Mouse (Mus musculus): ENCODE data around the gene Map2k6. TPM values are rescaled to one million over a fixed set of nuclear protein-coding genes. Genes with fewer than 3 reads are reported as not detected.

Map2k6 gene
- total RNA-seq, 2 experiments from 2014 or later, result 23.0 to 25.3 TPM

GRCm38 (mm10) chr11:110399240-110400150 is 573 bp downstream of the Map2k6 start:
- intact Hi-C loops (cut with DNase I), result no loop called here
- DNase-seq (ENCODE audit: extremely low spot score in 1 of 2, low spot score in 2 of 2), result no peak

DNA sequence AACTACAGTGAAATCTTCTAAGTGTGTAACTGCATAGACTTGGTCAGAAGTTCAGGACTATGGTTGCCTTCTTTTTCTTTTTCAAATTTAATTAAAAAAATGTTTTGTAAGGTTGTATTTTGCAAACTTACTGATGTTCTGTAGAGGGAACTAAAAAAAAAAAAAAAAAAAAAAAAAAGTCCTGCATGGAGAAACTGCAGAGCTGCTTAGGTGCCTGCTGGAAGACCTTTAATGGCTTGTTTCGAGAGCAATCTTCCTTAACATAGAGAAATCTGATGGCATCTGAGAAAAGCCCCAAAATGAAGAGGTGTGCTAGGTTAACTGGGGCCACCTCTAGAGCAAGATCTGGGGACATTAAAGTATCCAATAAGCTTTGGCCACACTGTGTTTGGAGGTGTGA is 1.4 kb downstream of the Map2k6 start:
- intact Hi-C loops (cut with DNase I), result no loop called here
- DNase-seq (ENCODE audit: extremely low spot score in 1 of 2, low spot score in 2 of 2), result no peak

DNA sequence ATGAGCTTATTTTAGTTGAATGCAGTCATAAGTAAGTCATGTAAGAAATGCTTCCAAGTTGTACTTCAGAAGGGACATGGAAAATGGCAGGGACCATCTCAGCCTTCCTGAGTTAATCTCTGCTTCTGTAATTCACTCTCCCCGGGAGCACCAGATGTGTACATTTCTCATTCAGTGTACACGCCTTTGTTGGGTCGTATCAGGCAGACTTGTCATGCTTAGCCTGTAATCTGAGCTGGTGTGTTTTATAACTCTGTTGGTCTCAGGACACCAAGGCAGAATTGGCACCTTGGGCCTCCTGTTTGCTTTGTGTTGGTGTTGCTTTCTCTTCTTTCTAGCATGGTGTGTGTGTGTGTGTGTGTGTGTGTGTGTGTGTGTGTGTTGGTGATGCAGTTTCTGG is 3.7 kb downstream of the Map2k6 start:
- DNase-seq (ENCODE audit: extremely low spot score in 1 of 2, low spot score in 2 of 2), result no peak
- intact Hi-C loops (cut with DNase I), result no loop called here

DNA sequence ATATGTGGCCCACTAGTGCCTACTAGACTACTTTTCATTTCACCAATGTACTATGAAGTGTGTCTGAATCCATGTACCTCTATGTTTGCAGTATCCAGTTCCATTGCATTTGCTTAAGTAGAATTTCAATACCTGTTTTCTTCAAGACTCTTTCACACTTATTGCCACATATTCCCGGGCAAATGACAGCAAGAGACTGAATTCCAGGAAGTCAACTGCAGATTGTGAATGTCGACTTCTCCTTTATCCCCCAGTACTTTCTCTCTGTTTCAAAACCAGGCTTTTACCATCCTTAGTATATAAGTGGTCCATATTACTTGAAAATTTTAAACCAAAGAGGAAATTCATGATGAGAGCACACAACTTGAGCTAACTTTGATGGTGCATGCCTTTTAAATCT is 4.7 kb downstream of the Map2k6 start:
- intact Hi-C loops (cut with DNase I), result no loop called here
- DNase-seq (ENCODE audit: extremely low spot score in 1 of 2, low spot score in 2 of 2), result no peak

- DNase-seq (ENCODE audit: extremely low spot score in 1 of 2, low spot score in 2 of 2), result no peak
- intact Hi-C loops (cut with DNase I), result no loop called here
These were observed 6.7 kb downstream of the Map2k6 start for GRCm38 (mm10) chr11:110405607-110406006.

DNA sequence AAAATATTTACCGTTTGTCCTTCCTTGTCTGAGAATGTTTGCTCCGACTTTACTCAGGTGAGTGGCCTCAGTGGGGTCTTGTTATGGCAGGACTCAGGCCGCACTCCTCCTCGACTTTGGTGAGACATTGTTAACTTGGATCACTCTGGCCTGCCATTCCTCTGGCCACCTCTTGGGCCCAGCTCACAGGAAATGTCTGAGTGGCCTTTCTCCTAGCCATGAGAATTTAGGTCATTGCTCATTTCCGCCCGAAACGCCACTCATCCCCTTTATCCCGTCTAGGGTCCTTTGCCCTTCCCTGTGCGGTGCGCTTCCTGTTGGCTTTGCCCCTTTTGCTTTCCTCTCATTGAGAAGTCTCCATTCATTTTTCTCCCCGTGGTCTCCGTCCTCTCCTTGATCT is 10.2 kb downstream of the Map2k6 start:
- DNase-seq (ENCODE audit: extremely low spot score in 1 of 2, low spot score in 2 of 2), result no peak
- intact Hi-C loops (cut with DNase I), result no loop called here

DNA sequence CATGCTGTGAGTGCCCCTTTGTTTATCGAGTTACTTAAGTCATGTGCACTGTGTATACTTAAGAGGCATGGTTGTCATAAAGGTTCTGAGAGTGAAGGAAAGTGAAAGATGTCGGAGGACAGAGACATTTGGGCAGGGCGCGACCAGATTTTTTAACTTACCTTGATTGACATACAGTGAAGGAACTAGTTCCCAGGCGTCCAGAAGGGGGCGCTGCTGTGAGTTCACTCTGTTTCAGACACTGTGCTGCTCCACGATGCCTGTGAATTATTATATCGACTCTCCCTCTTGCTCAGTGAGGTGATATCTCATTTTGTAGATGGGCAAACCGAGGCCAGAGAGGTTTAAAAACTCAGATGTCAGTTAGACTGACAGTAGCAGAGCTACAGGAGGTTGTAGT is 10.9 kb downstream of the Map2k6 start:
- peak in 1 of 2 experiments; percentile 34 for DNase-seq (ENCODE audit: extremely low spot score in 1 of 2, low spot score in 2 of 2)

GRCm38 (mm10) chr11:110411596-110411995 is 12.7 kb downstream of the Map2k6 start:
- DNase-seq (ENCODE audit: extremely low spot score in 1 of 2, low spot score in 2 of 2), result no peak
- intact Hi-C loops (cut with DNase I), result no loop called here

More for the DNA sequence above, 10.9 kb downstream of the Map2k6 start:
- intact Hi-C loops (cut with DNase I), result no loop called here

DNA sequence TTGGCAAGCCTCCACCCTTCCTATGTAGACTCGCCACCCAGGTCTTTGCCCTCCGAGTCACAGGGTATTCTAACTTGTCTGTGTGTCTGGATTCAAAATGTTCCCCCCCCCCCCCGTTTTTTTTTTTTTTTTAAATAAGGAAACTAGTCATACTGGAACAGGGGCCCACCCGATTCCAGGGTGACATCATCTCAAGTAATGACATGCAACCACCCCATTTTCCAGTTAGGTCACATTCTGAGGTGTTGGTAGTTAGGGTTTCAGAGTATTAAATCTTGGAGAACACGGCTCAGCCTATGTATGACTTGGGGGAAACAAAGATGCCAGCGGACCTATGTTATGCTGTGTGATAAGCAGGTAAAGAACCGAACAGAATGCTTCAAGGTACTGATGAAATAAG is 15.3 kb downstream of the Map2k6 start:
- intact Hi-C loops (cut with DNase I), result no loop called here
- DNase-seq (ENCODE audit: extremely low spot score in 1 of 2, low spot score in 2 of 2), result no peak

DNA sequence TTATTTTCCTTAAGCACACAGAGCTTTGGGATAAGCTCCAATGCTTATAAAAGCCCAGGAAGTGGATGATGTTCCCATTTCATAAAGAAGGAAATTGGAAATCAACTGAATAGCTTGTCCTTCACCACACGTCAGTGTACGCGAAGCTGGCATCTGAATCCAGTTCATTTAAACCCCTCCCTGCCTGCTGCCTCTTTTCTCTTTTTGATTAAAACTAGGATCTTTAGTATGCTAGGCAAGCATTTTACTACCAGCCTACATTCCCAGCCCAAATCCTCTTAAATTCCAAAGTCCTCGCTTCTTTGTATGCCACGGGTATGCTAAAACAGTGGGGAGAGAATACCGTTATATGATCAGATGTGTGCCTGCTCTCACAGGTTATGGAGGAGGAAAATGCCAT is 17.8 kb downstream of the Map2k6 start:
- intact Hi-C loops (cut with DNase I), result no loop called here
- DNase-seq (ENCODE audit: extremely low spot score in 1 of 2, low spot score in 2 of 2), result no peak

- no peak for DNase-seq (ENCODE audit: extremely low spot score in 1 of 2, low spot score in 2 of 2)
- intact Hi-C loops (cut with DNase I), result no loop called here
These were observed 21.5 kb downstream of the Map2k6 start for GRCm38 (mm10) chr11:110420463-110420862.

- DNase-seq (ENCODE audit: extremely low spot score in 1 of 2, low spot score in 2 of 2), result no peak
- intact Hi-C loops (cut with DNase I), result no loop called here
These were observed 27.7 kb downstream of the Map2k6 start for GRCm38 (mm10) chr11:110426572-110427145.

GRCm38 (mm10) chr11:110427159-110427561 is 28.2 kb downstream of the Map2k6 start:
- DNase-seq (ENCODE audit: extremely low spot score in 1 of 2, low spot score in 2 of 2), result no peak
- intact Hi-C loops (cut with DNase I), result no loop called here

DNA sequence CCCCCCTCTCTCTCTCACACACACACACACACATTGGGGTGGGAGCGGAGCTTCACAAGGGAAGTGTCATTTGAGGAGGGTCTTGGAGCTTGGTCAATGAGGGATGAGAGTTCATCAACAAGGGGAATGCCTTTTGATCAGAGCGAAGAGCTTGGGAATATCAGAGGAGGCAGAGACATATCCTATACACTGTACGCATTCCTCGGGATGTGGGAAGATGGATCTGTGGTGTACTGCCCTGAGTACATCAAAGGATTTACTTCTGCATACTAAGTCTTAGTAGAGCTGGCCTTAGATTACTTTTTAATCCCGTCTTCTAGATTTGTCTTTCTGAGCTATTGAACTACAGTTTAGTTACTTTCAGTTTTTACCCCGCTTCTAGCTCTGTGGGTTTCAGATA is 30.1 kb downstream of the Map2k6 start:
- intact Hi-C loops (cut with DNase I), result no loop called here
- no peak for DNase-seq (ENCODE audit: extremely low spot score in 1 of 2, low spot score in 2 of 2)

- DNase-seq (ENCODE audit: extremely low spot score in 1 of 2, low spot score in 2 of 2), result no peak
- intact Hi-C loops (cut with DNase I), result no loop called here
These were observed 31.0 kb downstream of the Map2k6 start for GRCm38 (mm10) chr11:110429837-110430418.

GRCm38 (mm10) chr11:110435839-110436556 is 37.1 kb downstream of the Map2k6 start:
- no peak for DNase-seq (ENCODE audit: extremely low spot score in 1 of 2, low spot score in 2 of 2)
- intact Hi-C loops (cut with DNase I), result no loop called here

- intact Hi-C loops (cut with DNase I), result no loop called here
- DNase-seq (ENCODE audit: extremely low spot score in 1 of 2, low spot score in 2 of 2), result no peak
These were observed 38.1 kb downstream of the Map2k6 start for GRCm38 (mm10) chr11:110436998-110437397.

- no peak for DNase-seq (ENCODE audit: extremely low spot score in 1 of 2, low spot score in 2 of 2)
- intact Hi-C loops (cut with DNase I), result no loop called here
These were observed 39.2 kb downstream of the Map2k6 start for GRCm38 (mm10) chr11:110438135-110438534.

GRCm38 (mm10) chr11:110438700-110439296 is 39.9 kb downstream of the Map2k6 start:
- intact Hi-C loops (cut with DNase I), result no loop called here
- DNase-seq (ENCODE audit: extremely low spot score in 1 of 2, low spot score in 2 of 2), result no peak
